ENCODE assay signal across 11 mouse cellular contexts in the genomic region with DNA sequence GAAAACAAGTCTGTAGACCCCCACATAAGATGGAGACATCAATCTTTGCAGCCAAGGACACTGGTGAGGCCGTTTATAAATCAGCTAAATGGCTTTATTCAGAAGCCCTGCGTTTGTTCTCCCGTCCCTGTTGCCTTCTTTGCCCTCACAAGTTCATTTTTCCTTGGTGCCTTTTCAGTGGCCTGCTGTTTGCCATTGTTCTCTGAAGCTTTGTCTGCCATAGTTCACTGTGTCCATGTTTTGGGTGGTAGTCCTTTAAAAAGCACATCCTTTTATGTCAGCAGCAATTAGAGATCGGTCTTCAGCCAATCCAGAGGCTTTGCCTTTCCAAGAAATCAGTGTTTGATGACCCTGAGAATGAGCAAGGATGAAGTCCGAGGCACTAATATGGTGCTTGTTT.
"Had no signal": no experiment of that assay in that cellular context is flagged by ENCODE, and none has a peak within 500 bp of the region (broad histone marks: within the 10 kb centered on the region; RNA-seq: fewer than 3 reads in every experiment).

No protein-coding gene starts in this region.

- H3K4me2 ChIP-seq: limb, embryonic 12.5 days; liver, embryonic 13.5 days; lung, embryonic 15.5 days; midbrain, embryonic 13.5 days had no signal

- ATAC-seq: intestine, postnatal 0 days; liver, postnatal 0 days; midbrain, embryonic 13.5 days had no signal

- H3K36me3 ChIP-seq: lung, embryonic 15.5 days had no signal

- H3K9me3 ChIP-seq: limb, embryonic 12.5 days; liver, embryonic 13.5 days; lung, embryonic 15.5 days; midbrain, embryonic 13.5 days had no signal

- H3K27me3 ChIP-seq: limb, embryonic 12.5 days; liver, embryonic 13.5 days; lung, embryonic 15.5 days; midbrain, embryonic 13.5 days had no signal

- H3K9ac ChIP-seq: limb, embryonic 12.5 days; liver, embryonic 13.5 days; liver, postnatal 0 days; lung, embryonic 15.5 days; midbrain, embryonic 13.5 days had no signal

- H3K27ac ChIP-seq: limb, embryonic 12.5 days; liver, embryonic 13.5 days; lung, embryonic 15.5 days; midbrain, embryonic 13.5 days had no signal

- H3K4me3 ChIP-seq: limb, embryonic 12.5 days; liver, embryonic 13.5 days; lung, embryonic 15.5 days; midbrain, embryonic 13.5 days had no signal

- H3K4me1 ChIP-seq: limb, embryonic 12.5 days; midbrain, embryonic 13.5 days had no signal

- DNase-seq: kidney, adult 8-10 months; kidney, postnatal 25 days; liver; liver, embryonic 13.5 days; liver, postnatal 0 days; right cerebral cortex, postnatal 14 days; thymus, postnatal 4 days had no signal
